Mouse (Mus musculus) hindbrain, embryonic 13.5 days (tissue): ENCODE results near the gene Tcp10c. TPM values are rescaled to one million over a fixed set of nuclear protein-coding genes. Genes with fewer than 3 reads are reported as not detected.
"Not testable (repeated sequence)": the region's sequence is repeated elsewhere in the genome, so short reads cannot be mapped to it uniquely, and the experiment has no call there.

ENCODE experiments used
- ATAC-seq: fragments of 200-750 bp; cut with Nextera tagmentation; 2 replicates; pipeline ENCODE4 v1.8.0; 2017; ENCODE audit warnings: moderate TSS enrichment; ENCODE audit not compliant: low FRiP score
- H3K27ac ChIP-seq: fragments of 300-500 bp; sonication (generic); 2 replicates; pipeline ENCODE4 v1.5.1; 2015; ENCODE audit warnings: inconsistent platforms, mild to moderate bottlenecking, moderate library complexity
- H3K27me3 ChIP-seq: fragments of 300-500 bp; sonication (generic); 2 replicates; pipeline ENCODE4 v1.6.1; 2015; ENCODE audit warnings: mild to moderate bottlenecking, inconsistent platforms
- H3K36me3 ChIP-seq: fragments of 300-500 bp; sonication (generic); 2 replicates; pipeline ENCODE4 v1.6.1; 2015; ENCODE audit warnings: mild to moderate bottlenecking, inconsistent platforms
- H3K4me1 ChIP-seq: fragments of 300-500 bp; sonication (generic); replicated peaks from 2 replicates; pipeline ENCODE4 v1.6.1; 2015; ENCODE audit warnings: inconsistent platforms
- H3K4me2 ChIP-seq: fragments of 300-500 bp; sonication (generic); 2 replicates; pipeline ENCODE4 v1.6.1; 2015; ENCODE audit warnings: inconsistent platforms, mild to moderate bottlenecking, moderate library complexity
- H3K4me3 ChIP-seq: fragments of 300-500 bp; sonication (generic); 2 replicates; pipeline ENCODE4 v1.5.1; 2015; ENCODE audit warnings: mild to moderate bottlenecking, inconsistent platforms
- H3K9ac ChIP-seq: fragments of 300-500 bp; sonication (generic); 2 replicates; pipeline ENCODE4 v1.6.1; 2015; ENCODE audit warnings: mild to moderate bottlenecking, inconsistent platforms
- H3K9me3 ChIP-seq: fragments of 300-500 bp; sonication (generic); 2 replicates; pipeline ENCODE4 v1.6.1; 2016; ENCODE audit warnings: inconsistent platforms
- WGBS: fragments of 180-500 bp; shearing (Covaris S2); methylation state at CpG from one replicate; pipeline ENCODE4 v1.1.7; 2015; 5-methylcytosine and 5-hydroxymethylcytosine counted together
- polyA plus RNA-seq: library from polyadenylated mRNA; unstranded; fragments of >200 nt; fragmentation: Nextera tagmentation; extraction: Ambion mirVana; gene quantifications from 2 replicates; pipeline ENCODE4 v1.2.1, GENCODE M21; 2015

Gene Tcp10c
- polyA plus RNA-seq, 1 experiment from 2014 or later, result not detected

- H3K9ac ChIP-seq, ATAC-seq, H3K4me2 ChIP-seq, H3K4me1 ChIP-seq, H3K4me3 ChIP-seq, H3K36me3 ChIP-seq, H3K27ac ChIP-seq, H3K27me3 ChIP-seq: not testable (repeated sequence)
- H3K9me3 ChIP-seq, result peaks cover 11% of the 10 kb centered on the region
- WGBS, result 87% methylated on average over 5 of the region's 5 CpGs
Observed at GRCm38 (mm10) chr17:13403527-13404131, 49.3 kb downstream of the Tcp10c start.

DNA sequence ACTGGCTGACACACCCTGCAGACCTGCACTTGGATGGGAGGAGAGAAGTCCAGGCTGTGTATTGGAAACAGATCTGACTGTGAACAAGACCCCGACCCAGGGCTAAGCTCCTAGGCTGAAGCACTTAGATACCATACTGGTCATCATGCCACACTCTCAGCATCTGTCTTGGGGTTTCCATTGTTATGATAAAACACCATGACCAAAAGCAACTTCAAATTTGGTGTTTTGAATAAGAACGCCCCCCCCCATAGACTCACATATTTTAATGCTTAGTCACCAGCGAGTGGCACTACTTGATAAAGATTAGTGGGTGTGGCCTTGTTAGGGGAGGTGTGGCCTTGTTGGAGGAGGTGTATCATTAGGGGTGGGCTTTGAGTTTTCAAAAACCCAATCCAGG, 51.7 kb downstream of the Tcp10c start:
- H3K27me3 ChIP-seq, ATAC-seq, H3K27ac ChIP-seq, H3K4me1 ChIP-seq, H3K4me2 ChIP-seq, H3K9ac ChIP-seq, H3K4me3 ChIP-seq, H3K9me3 ChIP-seq, H3K36me3 ChIP-seq: not testable (repeated sequence)
- WGBS, result 81% methylated on average over 3 of the region's 3 CpGs

DNA sequence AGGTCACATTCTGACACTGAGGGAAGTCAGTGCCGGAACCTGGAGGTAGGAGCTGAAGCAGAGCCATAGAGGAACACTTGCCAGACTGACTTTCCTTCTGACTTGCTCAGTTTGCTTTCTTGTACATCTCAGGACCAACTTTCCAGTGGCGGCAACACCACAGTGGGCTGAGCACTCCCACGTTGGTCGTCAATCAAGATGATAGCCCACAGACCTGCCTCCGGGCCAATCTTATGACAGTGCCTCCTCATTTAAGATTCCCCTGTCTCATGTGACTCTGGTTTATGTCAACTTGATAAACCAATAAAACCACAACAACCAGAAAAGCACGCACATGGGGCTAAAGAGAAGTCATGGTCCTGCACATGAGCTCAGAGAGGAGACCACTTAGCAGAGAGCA, 52.3 kb downstream of the Tcp10c start:
- H3K9me3 ChIP-seq, H3K27me3 ChIP-seq, H3K4me2 ChIP-seq, H3K9ac ChIP-seq, H3K36me3 ChIP-seq, H3K27ac ChIP-seq, H3K4me3 ChIP-seq, H3K4me1 ChIP-seq: not testable (repeated sequence)
- peak; percentile 43; the same call in 1 of the 2 replicates for ATAC-seq
- WGBS, result 93% methylated on average over 6 of the region's 6 CpGs

DNA sequence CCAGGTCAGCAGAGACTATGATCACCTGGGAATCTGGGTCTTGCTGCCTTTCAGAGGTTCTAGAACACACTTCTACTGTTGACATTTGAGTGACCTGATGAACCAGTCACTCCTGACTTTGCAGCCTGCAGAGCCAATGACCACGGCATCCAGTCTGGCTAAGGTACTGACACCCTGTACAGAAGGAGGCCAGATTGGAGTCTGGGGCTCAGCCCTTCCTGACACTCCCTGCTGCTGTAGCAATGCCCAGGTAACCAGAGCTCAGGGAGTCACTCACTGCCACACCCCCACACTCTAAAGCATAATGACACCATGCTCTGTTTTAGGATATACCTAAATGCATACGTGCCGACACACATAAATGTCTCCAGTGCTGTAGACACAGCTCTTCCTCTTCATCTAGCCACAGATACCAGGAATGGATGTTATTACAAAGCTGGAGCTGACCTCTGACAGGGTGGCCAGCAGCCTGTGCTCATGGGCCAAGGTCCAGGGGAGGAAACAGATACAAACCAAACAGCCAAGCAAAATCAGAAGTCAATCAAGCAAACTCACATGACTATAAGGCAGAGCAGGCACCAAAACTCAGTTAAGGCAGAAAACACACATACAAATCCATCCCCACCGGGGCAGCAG, 53.4 kb downstream of the Tcp10c start:
- H3K4me3 ChIP-seq, ATAC-seq, H3K36me3 ChIP-seq, H3K4me1 ChIP-seq, H3K27ac ChIP-seq, H3K9me3 ChIP-seq, H3K27me3 ChIP-seq, H3K4me2 ChIP-seq, H3K9ac ChIP-seq: not testable (repeated sequence)
- 99% methylated on average over 3 of the region's 4 CpGs for WGBS

- ATAC-seq, H3K27me3 ChIP-seq, H3K9ac ChIP-seq, H3K4me1 ChIP-seq, H3K4me2 ChIP-seq, H3K27ac ChIP-seq, H3K9me3 ChIP-seq, H3K36me3 ChIP-seq, H3K4me3 ChIP-seq: not testable (repeated sequence)
- 90% methylated on average over 11 of the region's 11 CpGs for WGBS
Observed at GRCm38 (mm10) chr17:13408257-13408633, 53.9 kb downstream of the Tcp10c start.

- ATAC-seq, H3K27me3 ChIP-seq, H3K4me3 ChIP-seq, H3K4me1 ChIP-seq, H3K27ac ChIP-seq, H3K36me3 ChIP-seq, H3K9ac ChIP-seq, H3K4me2 ChIP-seq: not testable (repeated sequence)
- H3K9me3 ChIP-seq, result peaks cover 15% of the 10 kb centered on the region; the same call in 1 of the 2 replicates
- 89% methylated on average over 10 of the region's 12 CpGs for WGBS
Observed at GRCm38 (mm10) chr17:13421022-13421591, 66.7 kb downstream of the Tcp10c start.

GRCm38 (mm10) chr17:13422638-13423037, 68.3 kb downstream of the Tcp10c start:
- not testable (repeated sequence) for H3K4me3 ChIP-seq, H3K4me2 ChIP-seq, H3K4me1 ChIP-seq, H3K27me3 ChIP-seq, H3K27ac ChIP-seq, ATAC-seq, H3K9ac ChIP-seq, H3K36me3 ChIP-seq
- WGBS, result 91% methylated on average over 5 of the region's 5 CpGs
- H3K9me3 ChIP-seq, result peaks cover 20% of the 10 kb centered on the region; the same call in 1 of the 2 replicates

- H3K9ac ChIP-seq, H3K27ac ChIP-seq, H3K27me3 ChIP-seq, H3K4me3 ChIP-seq, H3K36me3 ChIP-seq, H3K4me1 ChIP-seq, H3K4me2 ChIP-seq: not testable (repeated sequence)
- WGBS, result 67% methylated on average over 8 of the region's 8 CpGs
- ATAC-seq, result peak; percentile 50; the same call in 1 of the 2 replicates
- H3K9me3 ChIP-seq, result peaks cover 20% of the 10 kb centered on the region; the same call in 1 of the 2 replicates
Observed at GRCm38 (mm10) chr17:13423373-13424024, 69.1 kb downstream of the Tcp10c start.

GRCm38 (mm10) chr17:13424321-13424720, 69.9 kb downstream of the Tcp10c start:
- 86% methylated on average over 6 of the region's 6 CpGs for WGBS
- ATAC-seq, result not testable (repeated sequence)

GRCm38 (mm10) chr17:13425694-13426093, 71.3 kb downstream of the Tcp10c start:
- not testable (repeated sequence) for H3K27me3 ChIP-seq, H3K9ac ChIP-seq, H3K4me2 ChIP-seq, H3K27ac ChIP-seq, H3K4me1 ChIP-seq, H3K4me3 ChIP-seq, H3K36me3 ChIP-seq
- peaks cover 20% of the 10 kb centered on the region; the same call in 1 of the 2 replicates for H3K9me3 ChIP-seq
- 73% methylated on average over 2 of the region's 5 CpGs for WGBS
- 0 out of 2 replicates have a peak, but pooled peaks have one; percentile 31 for ATAC-seq

More at GRCm38 (mm10) chr17:13424321-13424720, 69.9 kb downstream of the Tcp10c start:
- H3K9ac ChIP-seq, H3K4me3 ChIP-seq, H3K27ac ChIP-seq, H3K36me3 ChIP-seq, H3K4me1 ChIP-seq, H3K4me2 ChIP-seq, H3K27me3 ChIP-seq: not testable (repeated sequence)
- peaks cover 20% of the 10 kb centered on the region; the same call in 1 of the 2 replicates for H3K9me3 ChIP-seq

- not testable (repeated sequence) for H3K9ac ChIP-seq, H3K4me2 ChIP-seq, ATAC-seq, H3K27me3 ChIP-seq, H3K4me1 ChIP-seq, H3K27ac ChIP-seq, H3K4me3 ChIP-seq, H3K36me3 ChIP-seq
- peaks cover 17% of the 10 kb centered on the region; the same call in 1 of the 2 replicates for H3K9me3 ChIP-seq
- 78% methylated on average over 4 of the region's 6 CpGs for WGBS
Observed at GRCm38 (mm10) chr17:13426508-13426907, 72.1 kb downstream of the Tcp10c start.
